Mouse (Mus musculus) liver, embryonic 11.5 days (tissue): Measurements from ENCODE around the gene Cln3. TPM values are rescaled to one million over a fixed set of nuclear protein-coding genes. Genes with fewer than 3 reads are reported as not detected.
A peak's percentile ranks its signal among the peaks of the same experiment; 100 is the strongest.

Source experiments
- ATAC-seq: fragments of 200-750 bp; cut with Nextera tagmentation; replicated peaks from 2 replicates; pipeline ENCODE4 v1.8.0; 2017; ENCODE audit warnings: moderate number of reproducible peaks, mild to moderate bottlenecking, moderate TSS enrichment, moderate library complexity; ENCODE audit not compliant: low FRiP score
- DNase-seq: peaks from one replicate; pipeline ENCODE4 v3.0.0-alpha.2; 2017; ENCODE audit warnings: low spot score
- H3K27ac ChIP-seq: fragments of 300-500 bp; sonication (generic); 2 replicates; pipeline ENCODE4 v1.5.1; 2014; ENCODE audit warnings: mild to moderate bottlenecking, low read depth, low read length, control low read depth
- H3K27me3 ChIP-seq: fragments of 300-500 bp; sonication (generic); replicated peaks from 2 replicates; pipeline ENCODE4 v1.6.1; 2014; ENCODE audit warnings: low read length, mixed read lengths; ENCODE audit not compliant: control insufficient read depth, insufficient read depth
- H3K36me3 ChIP-seq: fragments of 300-500 bp; sonication (generic); 2 replicates; pipeline ENCODE4 v1.6.1; 2014; ENCODE audit warnings: mild to moderate bottlenecking, low read length, moderate library complexity, mixed read lengths; ENCODE audit not compliant: control insufficient read depth, insufficient read depth
- H3K4me1 ChIP-seq: fragments of 300-500 bp; sonication (generic); replicated peaks from 2 replicates; pipeline ENCODE4 v1.6.1; 2014; ENCODE audit warnings: low read length, mixed read lengths; ENCODE audit not compliant: control insufficient read depth, insufficient read depth
- H3K4me2 ChIP-seq: fragments of 300-500 bp; sonication (generic); 2 replicates; pipeline ENCODE4 v1.6.1; 2014; ENCODE audit warnings: mild to moderate bottlenecking, control low read depth, moderate library complexity
- H3K4me3 ChIP-seq: fragments of 300-500 bp; sonication (generic); 2 replicates; pipeline ENCODE4 v1.5.1; 2014; ENCODE audit warnings: low read depth, low read length, control low read depth
- H3K9ac ChIP-seq: fragments of 300-500 bp; sonication (generic); 2 replicates; pipeline ENCODE4 v1.6.1; 2014; ENCODE audit warnings: low read depth, low read length, control low read depth
- H3K9me3 ChIP-seq: fragments of 300-500 bp; sonication (generic); 2 replicates; pipeline ENCODE4 v1.6.1; 2016; ENCODE audit warnings: low read length, inconsistent platforms, mixed read lengths; ENCODE audit not compliant: control insufficient read depth
- WGBS: fragments of 180-500 bp; shearing (Covaris S2); extraction: QIAGEN DNeasy Blood & Tissue Kit; methylation state at CpG from one replicate; pipeline ENCODE4 v1.1.7; 2014; 5-methylcytosine and 5-hydroxymethylcytosine counted together
- polyA plus RNA-seq: library from polyadenylated mRNA; unstranded; fragments of >200 nt; fragmentation: Nextera tagmentation; extraction: Ambion mirVana; gene quantifications from 2 replicates; pipeline ENCODE4 v1.2.1, GENCODE M21; 2014

The Cln3 gene
- polyA plus RNA-seq, result 19.7 and 25.2 TPM in 2 replicates

GRCm38 (mm10) chr7:126585717-126586116 lies at the start of gene Cln3:
TSS of gene Cln3 (minus strand) at chr7:126585817.
- Histone ChIP-seq H3K27ac (no peak within 1 kb of the TSS), H3K4me3 (no peak within 1 kb of the TSS), H3K4me2 (peak within 1 kb of the TSS; percentile 23), H3K9me3 (no peaks in the 10 kb centered on the region), H3K36me3 (0 out of 2 replicates have a peak, but pooled peaks cover 3% of the 10 kb centered on the region), H3K9ac (no peak within 1 kb of the TSS; the same call in 1 of the 2 replicates), H3K27me3 (0 out of 2 replicates have a peak, but pooled peaks cover 3% of the 10 kb centered on the region), H3K4me1 (no peaks in the 10 kb centered on the region)
- no peak for ATAC-seq
- no peak for DNase-seq
- 64% methylated on average over 6 of the region's 6 CpGs for WGBS

GRCm38 (mm10) chr7:126635375-126635774 lies 49.8 kb upstream of the Cln3 start:
- Histone ChIP-seq H3K9me3 (no peaks in the 10 kb centered on the region), H3K4me3 (no peak overlapping the region), H3K9ac (no peak overlapping the region), H3K27ac (no peak overlapping the region), H3K27me3 (no peaks in the 10 kb centered on the region), H3K4me1 (peaks cover 6% of the 10 kb centered on the region; the same call in 1 of the 2 replicates), H3K36me3 (no peaks in the 10 kb centered on the region), H3K4me2 (no peak overlapping the region)
- ATAC-seq (no peak), DNase-seq (no peak)

GRCm38 (mm10) chr7:126632478-126632877 lies 46.9 kb upstream of the Cln3 start:
- peak; percentile 61 for ATAC-seq
- no peaks in the 10 kb centered on the region for H3K27me3 ChIP-seq
- H3K9me3 ChIP-seq, result no peaks in the 10 kb centered on the region
- no peak overlapping the region; the same call in 1 of the 2 replicates for H3K27ac ChIP-seq
- no peak overlapping the region for H3K4me3 ChIP-seq
- no peak for DNase-seq
- H3K36me3 ChIP-seq, result no peaks in the 10 kb centered on the region
- H3K4me2 ChIP-seq, result no peak overlapping the region
- no peak overlapping the region for H3K9ac ChIP-seq
- WGBS, result 44% methylated on average over 2 of the region's 2 CpGs
- peaks cover 6% of the 10 kb centered on the region; the same call in 1 of the 2 replicates for H3K4me1 ChIP-seq

GRCm38 (mm10) chr7:126630824-126631518 lies 45.4 kb upstream of the Cln3 start, which contains the start of gene Nupr1:
TSS of gene Nupr1 (minus strand) at chr7:126630861.
- H3K4me2 ChIP-seq, result no peak within 1 kb of the TSS
- no peaks in the 10 kb centered on the region for H3K36me3 ChIP-seq
- H3K27me3 ChIP-seq, result no peaks in the 10 kb centered on the region
- H3K4me3 ChIP-seq, result no peak within 1 kb of the TSS
- H3K4me1 ChIP-seq, result peaks cover 8% of the 10 kb centered on the region; the same call in 1 of the 2 replicates
- ATAC-seq (no peak), DNase-seq (no peak)
- 90% methylated on average over 4 of the region's 4 CpGs for WGBS
- no peak within 1 kb of the TSS for H3K27ac ChIP-seq
- H3K9me3 ChIP-seq, result no peaks in the 10 kb centered on the region
- H3K9ac ChIP-seq, result no peak within 1 kb of the TSS

- Histone ChIP-seq H3K27ac (no peak overlapping the region), H3K9ac (no peak overlapping the region), H3K4me1 (peaks cover 16% of the 10 kb centered on the region; the same call in 1 of the 2 replicates), H3K4me2 (no peak overlapping the region), H3K27me3 (no peaks in the 10 kb centered on the region), H3K36me3 (no peaks in the 10 kb centered on the region), H3K9me3 (no peaks in the 10 kb centered on the region), H3K4me3 (no peak overlapping the region)
- no peak for DNase-seq
- WGBS, result 63% methylated on average over 3 of the region's 3 CpGs
- ATAC-seq, result no peak
Observed at GRCm38 (mm10) chr7:126629915-126630314, 44.3 kb upstream of the Cln3 start.

GRCm38 (mm10) chr7:126628111-126628510 lies 42.5 kb upstream of the Cln3 start:
- DNase-seq, result no peak
- no peak overlapping the region for H3K4me2 ChIP-seq
- no peaks in the 10 kb centered on the region for H3K9me3 ChIP-seq
- H3K9ac ChIP-seq, result no peak overlapping the region
- peaks cover 22% of the 10 kb centered on the region for H3K4me1 ChIP-seq
- H3K27ac ChIP-seq, result no peak overlapping the region
- H3K27me3 ChIP-seq, result no peaks in the 10 kb centered on the region
- 70% methylated on average over 6 of the region's 6 CpGs for WGBS
- H3K4me3 ChIP-seq, result no peak overlapping the region
- H3K36me3 ChIP-seq, result no peaks in the 10 kb centered on the region
- ATAC-seq, result no peak

- ATAC-seq, result no peak
- no peak overlapping the region for H3K27ac ChIP-seq
- 80% methylated on average over 3 of the region's 3 CpGs for WGBS
- H3K4me2 ChIP-seq, result peak overlapping the region; percentile 5
- H3K9me3 ChIP-seq, result no peaks in the 10 kb centered on the region
- peaks cover 33% of the 10 kb centered on the region for H3K4me1 ChIP-seq
- no peak overlapping the region for H3K4me3 ChIP-seq
- no peak overlapping the region for H3K9ac ChIP-seq
- no peaks in the 10 kb centered on the region for H3K27me3 ChIP-seq
- DNase-seq, result no peak
- no peaks in the 10 kb centered on the region for H3K36me3 ChIP-seq
Observed at GRCm38 (mm10) chr7:126625807-126626600, 40.4 kb upstream of the Cln3 start.

GRCm38 (mm10) chr7:126625369-126625768 lies 39.8 kb upstream of the Cln3 start:
- 42% methylated on average over 6 of the region's 6 CpGs for WGBS
- Histone ChIP-seq H3K36me3 (no peaks in the 10 kb centered on the region), H3K4me1 (peaks cover 33% of the 10 kb centered on the region), H3K9me3 (no peaks in the 10 kb centered on the region), H3K4me2 (peak overlapping the region; percentile 5), H3K27ac (no peak overlapping the region), H3K27me3 (no peaks in the 10 kb centered on the region), H3K4me3 (no peak overlapping the region), H3K9ac (no peak overlapping the region)
- ATAC-seq (peak; percentile 82), DNase-seq (peak; percentile 49)
